Mouse (Mus musculus): Measurements from ENCODE around the gene Pcca. TPM values are rescaled to one million over a fixed set of nuclear protein-coding genes. Genes with fewer than 3 reads are reported as not detected.
"Not testable (repeated sequence)": the region's sequence is repeated elsewhere in the genome, so short reads cannot be mapped to it uniquely, and the experiment has no call there.

Gene Pcca
- polyA plus RNA-seq, 1 experiment from 2014 or later: 12.6 TPM

- no peak overlapping the region for H3K27ac ChIP-seq
- WGBS (ENCODE audit: insufficient replicate concordance): 60% methylated on average over 1 of the region's 1 CpGs
- no peaks in the 10 kb centered on the region; the same call in 1 of the 2 replicates for H3K4me1 ChIP-seq (replicated peaks)
- no peaks in the 10 kb centered on the region for H3K9me3 ChIP-seq (replicated peaks)
- no peak overlapping the region for H3K9ac ChIP-seq
- no peak overlapping the region for H3K4me3 ChIP-seq (replicated peaks)
- ATAC-seq (ENCODE audit: low read depth) (no peak), DNase-seq (no peak)
- H3K36me3 ChIP-seq: no peaks in the 10 kb centered on the region
- H3K4me2 ChIP-seq: no peak overlapping the region
- peaks cover 58% of the 10 kb centered on the region for H3K27me3 ChIP-seq
Observed at GRCm38 (mm10) chr14:122492015-122492414, 42.1 kb upstream of the Pcca start.

GRCm38 (mm10) chr14:122509058-122509457 lies 25.1 kb upstream of the Pcca start:
- DNase-seq: no peak
- no peak overlapping the region for H3K4me3 ChIP-seq (replicated peaks)
- no peaks in the 10 kb centered on the region for H3K9me3 ChIP-seq (replicated peaks)
- ATAC-seq (ENCODE audit: low read depth): no peak
- H3K27ac ChIP-seq: no peak overlapping the region
- H3K27me3 ChIP-seq: peaks cover 10% of the 10 kb centered on the region
- no peaks in the 10 kb centered on the region for H3K4me1 ChIP-seq (replicated peaks)
- H3K36me3 ChIP-seq: no peaks in the 10 kb centered on the region
- 17% methylated on average over 2 of the region's 2 CpGs for WGBS (ENCODE audit: insufficient replicate concordance)
- no peak overlapping the region for H3K4me2 ChIP-seq
- no peak overlapping the region for H3K9ac ChIP-seq

- ATAC-seq (ENCODE audit: low read depth) (peak; percentile 36; the same call in 1 of the 2 replicates), DNase-seq (no peak)
- Histone ChIP-seq H3K9me3 (replicated peaks) (no peaks in the 10 kb centered on the region), H3K27ac (no peak overlapping the region), H3K4me2 (no peak overlapping the region), H3K36me3 (no peaks in the 10 kb centered on the region), H3K27me3 (peaks cover 16% of the 10 kb centered on the region), H3K9ac (no peak overlapping the region), H3K4me3 (replicated peaks) (no peak overlapping the region), H3K4me1 (replicated peaks) (no peaks in the 10 kb centered on the region)
- WGBS (ENCODE audit: insufficient replicate concordance): 44% methylated on average over 3 of the region's 3 CpGs
Observed at GRCm38 (mm10) chr14:122511519-122511918, 22.6 kb upstream of the Pcca start.

DNA sequence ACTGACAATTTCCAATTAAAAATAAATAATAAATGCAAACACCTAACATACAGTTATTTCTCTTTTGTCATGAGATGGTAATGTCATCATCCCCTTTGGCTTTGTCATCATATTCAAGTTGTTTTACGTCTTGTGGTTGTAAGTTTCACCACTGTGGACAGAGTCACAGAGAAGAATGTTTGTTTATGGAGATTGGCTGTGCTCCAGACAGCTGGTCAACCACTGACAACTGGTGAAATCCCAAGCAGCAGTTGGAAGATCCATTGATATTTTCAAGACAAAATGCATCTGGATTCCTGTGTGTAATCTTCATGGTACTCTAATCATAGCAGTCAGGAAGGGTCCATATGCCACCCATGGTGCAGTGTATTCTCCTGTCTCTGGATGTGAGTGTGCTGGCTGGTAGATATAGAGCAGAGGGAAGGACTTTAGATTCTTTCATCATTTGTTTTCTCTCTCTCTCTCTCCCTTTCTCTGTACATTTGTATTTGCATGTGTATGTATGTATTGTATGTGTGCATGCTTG lies 20.6 kb upstream of the Pcca start:
- WGBS (ENCODE audit: insufficient replicate concordance): 24% methylated on average over 1 of the region's 1 CpGs
- no peak overlapping the region for H3K9ac ChIP-seq
- no peaks in the 10 kb centered on the region for H3K9me3 ChIP-seq (replicated peaks)
- H3K4me1 ChIP-seq (replicated peaks): no peaks in the 10 kb centered on the region
- no peak overlapping the region for H3K27ac ChIP-seq
- ATAC-seq (ENCODE audit: low read depth) (no peak), DNase-seq (no peak)
- H3K4me3 ChIP-seq (replicated peaks): no peak overlapping the region
- H3K4me2 ChIP-seq: no peak overlapping the region
- H3K36me3 ChIP-seq: no peaks in the 10 kb centered on the region
- peaks cover 16% of the 10 kb centered on the region for H3K27me3 ChIP-seq

GRCm38 (mm10) chr14:122528475-122528874 lies 5.6 kb upstream of the Pcca start:
- Histone ChIP-seq H3K27ac (no peak overlapping the region), H3K9ac (no peak overlapping the region), H3K4me2 (no peak overlapping the region), H3K27me3 (no peaks in the 10 kb centered on the region), H3K9me3 (replicated peaks) (no peaks in the 10 kb centered on the region), H3K36me3 (no peaks in the 10 kb centered on the region), H3K4me1 (replicated peaks) (peaks cover 2% of the 10 kb centered on the region), H3K4me3 (replicated peaks) (no peak overlapping the region)
- ATAC-seq (ENCODE audit: low read depth) (no peak), DNase-seq (no peak)
- WGBS (ENCODE audit: insufficient replicate concordance): 56% methylated on average over 4 of the region's 4 CpGs

DNA sequence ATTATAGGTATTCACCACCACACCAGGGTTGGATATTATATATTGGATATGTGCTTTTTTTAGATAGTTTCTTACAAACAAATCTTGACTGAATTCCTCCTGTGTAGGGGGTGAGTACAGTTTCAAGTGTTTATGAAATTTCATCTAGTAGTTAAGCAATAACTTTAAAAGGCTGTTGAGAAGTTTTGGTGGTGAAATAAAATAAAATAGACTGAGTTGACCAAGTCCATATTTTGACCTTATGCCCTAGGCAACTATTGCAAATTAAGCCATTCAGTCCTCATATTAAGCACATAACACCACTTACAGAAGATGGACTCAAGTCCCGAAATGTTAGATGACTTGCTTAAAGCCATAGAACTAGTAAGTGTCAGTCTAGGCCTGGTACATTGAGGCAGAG lies 1.9 kb downstream of the Pcca start:
- Histone ChIP-seq H3K36me3 (no peaks in the 10 kb centered on the region), H3K27me3 (no peaks in the 10 kb centered on the region), H3K27ac (no peak overlapping the region), H3K4me2 (no peak overlapping the region), H3K9ac (no peak overlapping the region), H3K9me3 (replicated peaks) (no peaks in the 10 kb centered on the region), H3K4me1 (replicated peaks) (peaks cover 14% of the 10 kb centered on the region), H3K4me3 (replicated peaks) (no peak overlapping the region)
- DNase-seq (no peak), ATAC-seq (ENCODE audit: low read depth) (no peak)
- 71% methylated on average over 1 of the region's 1 CpGs for WGBS (ENCODE audit: insufficient replicate concordance)

DNA sequence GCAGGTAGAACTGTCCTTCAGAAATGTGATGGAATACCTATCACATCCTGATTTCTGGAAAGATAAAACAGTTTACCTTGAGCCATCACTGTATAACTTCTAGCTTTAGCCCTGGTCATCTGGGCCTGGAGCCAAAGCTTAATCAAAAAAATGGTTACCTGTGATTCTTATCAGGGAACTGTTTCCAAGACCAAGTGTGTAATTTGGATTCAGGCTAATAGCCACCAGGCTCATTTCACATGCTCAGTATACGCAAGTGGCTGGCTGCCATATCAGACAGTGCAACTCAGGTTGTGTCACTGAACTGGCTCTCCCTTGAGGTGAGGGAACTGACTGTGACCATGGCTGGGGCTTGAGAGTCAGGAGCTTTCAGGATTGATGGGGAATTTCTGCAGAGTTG lies 14.3 kb downstream of the Pcca start:
- Histone ChIP-seq H3K9me3 (replicated peaks) (no peaks in the 10 kb centered on the region), H3K4me2 (no peak overlapping the region), H3K27ac (no peak overlapping the region), H3K4me1 (replicated peaks) (no peaks in the 10 kb centered on the region), H3K9ac (no peak overlapping the region), H3K36me3 (no peaks in the 10 kb centered on the region), H3K27me3 (no peaks in the 10 kb centered on the region), H3K4me3 (replicated peaks) (no peak overlapping the region)
- 86% methylated on average over 1 of the region's 1 CpGs for WGBS (ENCODE audit: insufficient replicate concordance)
- ATAC-seq (ENCODE audit: low read depth): no peak
- DNase-seq: no peak

GRCm38 (mm10) chr14:122548905-122549304 lies 14.8 kb downstream of the Pcca start:
- no peak overlapping the region for H3K4me3 ChIP-seq (replicated peaks)
- H3K4me1 ChIP-seq (replicated peaks): no peaks in the 10 kb centered on the region
- no peak overlapping the region for H3K4me2 ChIP-seq
- H3K27ac ChIP-seq: no peak overlapping the region
- WGBS (ENCODE audit: insufficient replicate concordance): 35% methylated on average over 1 of the region's 1 CpGs
- no peaks in the 10 kb centered on the region for H3K9me3 ChIP-seq (replicated peaks)
- H3K9ac ChIP-seq: no peak overlapping the region
- DNase-seq (no peak), ATAC-seq (ENCODE audit: low read depth) (no peak)
- H3K27me3 ChIP-seq: no peaks in the 10 kb centered on the region
- no peaks in the 10 kb centered on the region for H3K36me3 ChIP-seq

DNA sequence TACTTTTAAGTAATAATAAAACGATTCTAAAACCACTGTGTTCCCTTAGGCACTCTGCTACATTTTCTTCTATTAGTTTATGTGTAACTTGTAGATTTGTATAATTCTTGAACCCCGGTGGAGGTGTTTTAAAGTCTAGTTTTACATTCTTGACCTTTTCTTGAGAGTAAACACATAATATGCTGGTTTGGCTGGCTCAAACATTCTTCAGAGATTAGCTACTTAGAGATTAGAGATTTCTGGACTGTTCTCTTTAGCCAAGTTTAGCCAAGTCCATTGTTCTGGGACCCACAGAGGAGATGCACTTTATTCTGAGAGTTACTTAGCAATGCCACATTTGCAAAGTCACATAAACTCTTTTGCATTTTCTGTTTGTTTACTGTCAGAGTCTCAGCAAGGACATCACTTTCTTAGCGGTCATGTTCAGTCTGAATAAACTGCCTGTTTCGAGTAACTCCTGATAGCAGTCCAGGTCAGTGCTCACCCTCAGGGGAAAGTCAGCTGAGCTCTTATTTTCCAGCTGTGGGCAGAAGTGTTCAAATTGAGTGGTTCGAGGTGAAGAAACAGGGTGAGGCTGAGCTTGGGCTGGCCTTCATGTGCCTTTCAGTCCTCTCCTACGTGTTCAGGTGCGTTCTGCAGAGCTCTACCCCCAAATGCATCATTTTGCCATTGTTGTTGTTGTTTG lies 18.8 kb downstream of the Pcca start:
- Histone ChIP-seq H3K36me3 (no peaks in the 10 kb centered on the region), H3K4me3 (replicated peaks) (no peak overlapping the region), H3K9me3 (replicated peaks) (no peaks in the 10 kb centered on the region), H3K9ac (no peak overlapping the region), H3K27ac (no peak overlapping the region), H3K4me2 (no peak overlapping the region), H3K4me1 (replicated peaks) (no peaks in the 10 kb centered on the region), H3K27me3 (no peaks in the 10 kb centered on the region)
- ATAC-seq (ENCODE audit: low read depth) (no peak), DNase-seq (no peak)
- WGBS (ENCODE audit: insufficient replicate concordance): 67% methylated on average over 7 of the region's 7 CpGs

GRCm38 (mm10) chr14:122557353-122557752 lies 23.2 kb downstream of the Pcca start:
- no peak overlapping the region for H3K4me2 ChIP-seq
- H3K27me3 ChIP-seq: no peaks in the 10 kb centered on the region
- no peaks in the 10 kb centered on the region for H3K4me1 ChIP-seq (replicated peaks)

DNA sequence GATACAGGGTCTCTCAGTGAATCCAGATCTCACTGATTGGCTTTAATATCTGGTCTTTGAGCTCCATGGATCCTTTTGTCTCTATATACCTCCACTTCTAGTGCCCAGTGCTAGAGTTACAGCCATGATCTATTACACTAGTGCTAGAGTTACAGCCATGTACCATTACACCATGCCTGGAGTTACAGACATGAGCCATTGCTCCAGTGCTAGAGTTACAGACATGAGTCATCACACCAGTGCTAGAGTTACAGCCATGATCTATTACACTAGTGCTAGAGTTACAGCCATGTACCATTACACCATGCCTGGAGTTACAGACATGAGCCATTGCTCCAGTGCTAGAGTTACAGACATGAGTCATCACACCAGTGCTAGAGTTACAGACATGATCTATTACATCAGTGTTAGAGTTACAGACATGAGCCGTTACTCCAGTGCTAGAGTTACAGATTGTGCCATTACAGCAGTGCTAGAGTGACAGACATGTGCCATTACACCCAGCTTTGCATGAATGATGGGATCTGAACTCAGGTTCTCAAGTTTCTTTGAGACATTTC lies 26.8 kb downstream of the Pcca start:
- not testable (repeated sequence) for ATAC-seq (ENCODE audit: low read depth); H3K9me3 ChIP-seq (replicated peaks); H3K4me2 ChIP-seq; H3K36me3 ChIP-seq; H3K27ac ChIP-seq; H3K9ac ChIP-seq; H3K4me1 ChIP-seq (replicated peaks); DNase-seq; H3K27me3 ChIP-seq; H3K4me3 ChIP-seq (replicated peaks)
- WGBS (ENCODE audit: insufficient replicate concordance): 78% methylated on average over 1 of the region's 1 CpGs

More at GRCm38 (mm10) chr14:122557353-122557752, 23.2 kb downstream of the Pcca start:
- no peak overlapping the region for H3K4me3 ChIP-seq (replicated peaks)
- H3K9ac ChIP-seq: no peak overlapping the region
- WGBS (ENCODE audit: insufficient replicate concordance): 63% methylated on average over 9 of the region's 9 CpGs
- DNase-seq (no peak), ATAC-seq (ENCODE audit: low read depth) (no peak)
- H3K36me3 ChIP-seq: no peaks in the 10 kb centered on the region
- H3K9me3 ChIP-seq (replicated peaks): no peaks in the 10 kb centered on the region
- no peak overlapping the region for H3K27ac ChIP-seq

- Histone ChIP-seq H3K4me3 (replicated peaks) (no peak overlapping the region), H3K27me3 (no peaks in the 10 kb centered on the region), H3K36me3 (no peaks in the 10 kb centered on the region), H3K4me2 (no peak overlapping the region), H3K27ac (no peak overlapping the region), H3K4me1 (replicated peaks) (no peaks in the 10 kb centered on the region), H3K9ac (no peak overlapping the region), H3K9me3 (replicated peaks) (no peaks in the 10 kb centered on the region)
- DNase-seq (no peak), ATAC-seq (ENCODE audit: low read depth) (no peak)
- 81% methylated on average over 9 of the region's 9 CpGs for WGBS (ENCODE audit: insufficient replicate concordance)
Observed at GRCm38 (mm10) chr14:122570862-122571261, 36.7 kb downstream of the Pcca start.

Data from liver, embryonic 13.5 days (tissue).